14 mouse cellular contexts compared by ENCODE assay signal in genomic region chr19:4570237-4570613, GRCm38 (mm10). TPM values are rescaled to one million over a fixed set of nuclear protein-coding genes. Genes with fewer than 3 reads are reported as not detected.
A peak's percentile ranks its signal among the peaks of the same experiment; 100 is the strongest.
DNase-seq lines count a peak whose midpoint lies in the region; ATAC-seq lines count a peak whose summit lies in the region.
"Had no signal": no experiment of that assay in that cellular context is flagged by ENCODE, and none has a peak within 500 bp of the region (broad histone marks: within the 10 kb centered on the region; RNA-seq: fewer than 3 reads in every experiment).

No protein-coding gene starts in this region.

- H3K27ac ChIP-seq in heart, embryonic 10.5 days, result no peak overlapping the region
- peak overlapping the region; percentile 58; the same call in 1 of the 2 replicates for H3K27ac ChIP-seq in lung, embryonic 16.5 days (ENCODE audit: low read length)
- H3K27ac ChIP-seq: embryonic facial prominence, embryonic 15.5 days had no signal

- no peak overlapping the region for H3K4me2 ChIP-seq in lung, embryonic 16.5 days (ENCODE audit: low read depth, low read length)
- H3K4me2 ChIP-seq: embryonic facial prominence, embryonic 15.5 days had no signal

- no peak overlapping the region for H3K9ac ChIP-seq in lung, embryonic 16.5 days (ENCODE audit: low read length)
- H3K9ac ChIP-seq: embryonic facial prominence, embryonic 15.5 days had no signal

- H3K4me1 ChIP-seq in heart, embryonic 10.5 days, result peaks cover 21% of the 10 kb centered on the region
- H3K4me1 ChIP-seq in lung, embryonic 16.5 days (replicated peaks; ENCODE audit: control insufficient read depth, insufficient read depth, low read length), result peaks cover 9% of the 10 kb centered on the region
- H3K4me1 ChIP-seq: embryonic facial prominence, embryonic 15.5 days had no signal

- 81% methylated on average over 11 of the region's 11 CpGs for WGBS in heart, embryonic 10.5 days
- 69% methylated on average over 11 of the region's 11 CpGs for WGBS in lung, embryonic 16.5 days

- H3K4me3 ChIP-seq in heart, embryonic 10.5 days, result no peak overlapping the region
- no peak overlapping the region for H3K4me3 ChIP-seq in lung, embryonic 16.5 days (ENCODE audit: low read length)
- H3K4me3 ChIP-seq: embryonic facial prominence, embryonic 15.5 days had no signal

- no peaks in the 10 kb centered on the region for H3K36me3 ChIP-seq in heart, embryonic 10.5 days
- H3K36me3 ChIP-seq in lung, embryonic 16.5 days (ENCODE audit: control insufficient read depth, insufficient read depth, low read length), result no peaks in the 10 kb centered on the region
- H3K36me3 ChIP-seq: embryonic facial prominence, embryonic 15.5 days had no signal

- peak; percentile 66 for DNase-seq in heart, embryonic 10.5 days (ENCODE audit: low spot score)
- DNase-seq in heart, adult 8-10 months (ENCODE audit: low spot score), result no peak
- DNase-seq in lung, postnatal 14 days, result no peak
- peak; percentile 25 to 63 for DNase-seq in kidney, postnatal 4 days
- no peak for DNase-seq in gastrocnemius, adult 18-20 months (ENCODE audit: low spot score)
- no peak for DNase-seq in thymus, postnatal 10 days (ENCODE audit: low spot score in 2 of 2)
- DNase-seq: cerebellum, adult 9-11 months; heart, postnatal 4 days; midbrain, embryonic 14.5 days; right cerebral cortex, postnatal 4 days had no signal

- no peaks in the 10 kb centered on the region for H3K9me3 ChIP-seq in heart, embryonic 10.5 days
- H3K9me3 ChIP-seq in lung, embryonic 16.5 days (ENCODE audit: control insufficient read depth, low read length), result no peaks in the 10 kb centered on the region
- H3K9me3 ChIP-seq: embryonic facial prominence, embryonic 15.5 days had no signal

- no peak for ATAC-seq in lung, embryonic 16.5 days (ENCODE audit: low read depth)
- ATAC-seq in monocyte, adult 5-6 weeks (replicated peaks; ENCODE audit: insufficient number of reproducible peaks, low FRiP score, low TSS enrichment, poor library complexity, severe bottlenecking), result no peak

- no peaks in the 10 kb centered on the region for H3K27me3 ChIP-seq in heart, embryonic 10.5 days (ENCODE audit: insufficient read depth, poor library complexity, severe bottlenecking)
- H3K27me3 ChIP-seq in lung, embryonic 16.5 days (ENCODE audit: control insufficient read depth, insufficient read depth, low read depth, low read length), result no peaks in the 10 kb centered on the region
- H3K27me3 ChIP-seq: embryonic facial prominence, embryonic 15.5 days had no signal

RNA-seq across cellular contexts. Expression of gene Lrfn4, which starts 45.2 kb away (rescaled TPM):
- 4.4 and 7.2 TPM in 2 replicates for polyA plus RNA-seq in heart, embryonic 10.5 days (2016; fragmentation: Nextera tagmentation; extraction: Ambion mirVana)
- total RNA-seq in heart, adult 8-10 months (2022), result 1 to 10 TPM; 5.7 to 7.8 (median 7.1) TPM
- polyA plus RNA-seq in lung, embryonic 16.5 days (2015; fragmentation: Nextera tagmentation; extraction: Ambion mirVana), result 3.4 and 4.1 TPM in 2 replicates
- total RNA-seq in gastrocnemius, adult 18-20 months (2021), result 1 to 10 TPM in 1 of 2 experiments, under 1 TPM in 1; 0.94 to 1.2 TPM
- not detected in 3 replicates for total RNA-seq in monocyte, adult 5-6 weeks (2017)
- total RNA-seq: neutrophil, adult 5-6 weeks had no signal

RNA-seq across cellular contexts. Expression of gene Rce1, which starts 55.2 kb away (rescaled TPM):
- 53.1 and 61.9 TPM in 2 replicates for polyA plus RNA-seq in heart, embryonic 10.5 days (2016; fragmentation: Nextera tagmentation; extraction: Ambion mirVana)
- total RNA-seq in heart, adult 8-10 months (2022), result 1 to 10 TPM; 6.9 to 9.2 (median 8.0) TPM
- polyA plus RNA-seq in lung, embryonic 16.5 days (2015; fragmentation: Nextera tagmentation; extraction: Ambion mirVana), result 68.3 and 70.1 TPM in 2 replicates
- total RNA-seq in gastrocnemius, adult 18-20 months (2021), result 1 to 10 TPM; 4.3 to 4.5 TPM
- total RNA-seq in monocyte, adult 5-6 weeks (2017), result 16.7 to 27.3 TPM (median 27.2 TPM) in 3 replicates

RNA-seq across cellular contexts. Expression of gene Pcx, which starts 60.0 kb away (rescaled TPM):
- 21.4 and 25.3 TPM in 2 replicates for polyA plus RNA-seq in heart, embryonic 10.5 days (2016; fragmentation: Nextera tagmentation; extraction: Ambion mirVana)
- 10 to 100 TPM; 38.8 to 58.2 (median 43.9) TPM for total RNA-seq in heart, adult 8-10 months (2022)
- 21.3 and 24.7 TPM in 2 replicates for polyA plus RNA-seq in lung, embryonic 16.5 days (2015; fragmentation: Nextera tagmentation; extraction: Ambion mirVana)
- total RNA-seq in gastrocnemius, adult 18-20 months (2021), result 100 to 1,000 TPM in 1 of 2 experiments, 10 to 100 TPM in 1; 57.4 to 111 TPM
- total RNA-seq in monocyte, adult 5-6 weeks (2017), result 0.58 TPM in 1 of 3 replicates, not detected in the others

Comparison
In these comparisons a context has a peak if more than half of its experiments do, and no peak if none do; other contexts are left out.
1. DNase-seq: peak in heart, embryonic 10.5 days (single experiment) and kidney, postnatal 4 days (2 of 2); none in heart, adult 8-10 months (single experiment), lung, postnatal 14 days (single experiment), gastrocnemius, adult 18-20 months (single experiment) and thymus, postnatal 10 days (0 of 2).
2. RNA of gene Pcx, which starts 60.0 kb away (total RNA-seq): 57.4 to 111 TPM in gastrocnemius, adult 18-20 months and 38.8 to 58.2 TPM in heart, adult 8-10 months; 0.58 TPM in monocyte, adult 5-6 weeks; every median in the first group is over 10 times any median in the second.